Mouse (Mus musculus) limb, embryonic 14.5 days (tissue): ENCODE data around the gene Olfr633. TPM values are rescaled to one million over a fixed set of nuclear protein-coding genes. Genes with fewer than 3 reads are reported as not detected.

Source experiments
- ATAC-seq: fragments of 200-750 bp; cut with Nextera tagmentation; 2 replicates; pipeline ENCODE4 v1.8.0; 2017; ENCODE audit warnings: low read depth, moderate number of reproducible peaks, moderate TSS enrichment; ENCODE audit not compliant: low FRiP score
- DNase-seq: peaks from one replicate; pipeline ENCODE4 v3.0.0-alpha.2; 2015; ENCODE audit warnings: low spot score
- H3K27ac ChIP-seq: fragments of 300-500 bp; sonication (generic); replicated peaks from 2 replicates; pipeline ENCODE4 v1.5.1; 2014; ENCODE audit warnings: low read depth, mild to moderate bottlenecking, low read length, moderate library complexity, mixed read lengths
- H3K27me3 ChIP-seq: fragments of 300-500 bp; sonication (generic); 2 replicates; pipeline ENCODE4 v1.6.1; 2014; ENCODE audit warnings: low read length, mixed read lengths; ENCODE audit not compliant: control insufficient read depth, insufficient read depth
- H3K36me3 ChIP-seq: fragments of 300-500 bp; sonication (generic); 2 replicates; pipeline ENCODE4 v1.6.1; 2014; ENCODE audit warnings: mild to moderate bottlenecking, low read length, moderate library complexity, mixed read lengths; ENCODE audit not compliant: control insufficient read depth, insufficient read depth
- H3K4me1 ChIP-seq: fragments of 300-500 bp; sonication (generic); 2 replicates; pipeline ENCODE4 v1.6.1; 2014; ENCODE audit warnings: antibody characterized with exemption, low read length, mixed read lengths; ENCODE audit not compliant: control insufficient read depth, insufficient read depth
- H3K4me2 ChIP-seq: fragments of 300-500 bp; sonication (generic); replicated peaks from 2 replicates; pipeline ENCODE4 v1.6.1; 2014; ENCODE audit warnings: low read depth, mild to moderate bottlenecking, low read length, moderate library complexity; ENCODE audit not compliant: severe bottlenecking
- H3K4me3 ChIP-seq: fragments of 300-500 bp; sonication (generic); replicated peaks from 2 replicates; pipeline ENCODE4 v1.5.1; 2014; ENCODE audit warnings: low read length
- H3K9ac ChIP-seq: fragments of 300-500 bp; sonication (generic); 2 replicates; pipeline ENCODE4 v1.6.1; 2014; ENCODE audit warnings: mild to moderate bottlenecking, low read depth, low read length, moderate library complexity; ENCODE audit not compliant: severe bottlenecking
- H3K9me3 ChIP-seq: fragments of 300-500 bp; sonication (generic); 2 replicates; pipeline ENCODE4 v1.6.1; 2016; ENCODE audit warnings: low read length; ENCODE audit not compliant: control insufficient read depth
- POLR2A ChIP-seq: fragments of 200-500 bp; IDR thresholded peaks from 2 replicates; pipeline ENCODE4 v1.8.0; 2012; ENCODE audit warnings: inconsistent platforms, mild to moderate bottlenecking, moderate library complexity, borderline replicate concordance; ENCODE audit not compliant: insufficient read depth, insufficient read length; ENCODE audit errors: extremely low read depth
- WGBS: fragments of 180-500 bp; shearing (Covaris S2); extraction: QIAGEN DNeasy Blood & Tissue Kit; methylation state at CpG from one replicate; pipeline ENCODE4 v1.1.7; 2014; 5-methylcytosine and 5-hydroxymethylcytosine counted together
- polyA plus RNA-seq, 2 experiments: library from polyadenylated mRNA; depleted of rRNA in 1 of 2; stranded (reverse) in 1 of 2; unstranded in 1 of 2; fragments of >200 nt; fragmentation: Nextera tagmentation in 1 of 2; extraction: Ambion mirVana in 1 of 2; gene quantifications; 2 replicates each; pipeline versions ENCODE4 v1.2.1 to v1.2.3; 2012 to 2014

Olfr633 gene
- polyA plus RNA-seq (2012; rRNA removed) (not detected in 2 replicates), polyA plus RNA-seq (2014; fragmentation: Nextera tagmentation; extraction: Ambion mirVana) (not detected in 2 replicates)

GRCm38 (mm10) chr7:103944137-103944536, at the start of gene Olfr633:
Gene Olfr633, plus strand, starts transcription at chr7:103944437.
- ATAC-seq (no peak), DNase-seq (no peak)
- H3K4me3 ChIP-seq, result no peak within 1 kb of the TSS
- H3K27ac ChIP-seq, result no peak within 1 kb of the TSS
- H3K9me3 ChIP-seq, result no peaks in the 10 kb centered on the region
- TF ChIP-seq POLR2A, result no peak
- H3K4me1 ChIP-seq, result no peaks in the 10 kb centered on the region
- no peaks in the 10 kb centered on the region for H3K27me3 ChIP-seq
- H3K36me3 ChIP-seq, result no peaks in the 10 kb centered on the region
- H3K4me2 ChIP-seq, result no peak within 1 kb of the TSS
- no peak within 1 kb of the TSS for H3K9ac ChIP-seq

GRCm38 (mm10) chr7:103903187-103903586, 41.0 kb upstream of the Olfr633 start, which contains the start of gene Olfr65:
Gene Olfr65, plus strand, starts transcription at chr7:103903487.
- H3K4me3 ChIP-seq, result no peak within 1 kb of the TSS
- no peaks in the 10 kb centered on the region for H3K27me3 ChIP-seq
- DNase-seq (no peak), ATAC-seq (no peak)
- no peaks in the 10 kb centered on the region for H3K9me3 ChIP-seq
- H3K4me2 ChIP-seq, result no peak within 1 kb of the TSS
- 85% methylated on average over 2 of the region's 2 CpGs for WGBS
- H3K4me1 ChIP-seq, result no peaks in the 10 kb centered on the region
- no peak for TF ChIP-seq POLR2A
- no peaks in the 10 kb centered on the region for H3K36me3 ChIP-seq
- H3K27ac ChIP-seq, result no peak within 1 kb of the TSS
- H3K9ac ChIP-seq, result no peak within 1 kb of the TSS

- H3K9me3 ChIP-seq, result no peaks in the 10 kb centered on the region
- ATAC-seq (no peak), DNase-seq (peak; percentile 3)
- no peak overlapping the region for H3K4me2 ChIP-seq
- no peaks in the 10 kb centered on the region for H3K27me3 ChIP-seq
- no peak for TF ChIP-seq POLR2A
- H3K27ac ChIP-seq, result no peak overlapping the region
- H3K4me1 ChIP-seq, result no peaks in the 10 kb centered on the region
- WGBS, result 21% methylated on average over 3 of the region's 3 CpGs
- no peaks in the 10 kb centered on the region for H3K36me3 ChIP-seq
- no peak overlapping the region for H3K4me3 ChIP-seq
- H3K9ac ChIP-seq, result no peak overlapping the region
Observed at GRCm38 (mm10) chr7:103910047-103910446, 34.2 kb upstream of the Olfr633 start.

- no peak for ATAC-seq
Observed at GRCm38 (mm10) chr7:103912969-103913511, 31.2 kb upstream of the Olfr633 start.

GRCm38 (mm10) chr7:103915338-103915737, 28.9 kb upstream of the Olfr633 start:
- no peak for TF ChIP-seq POLR2A
- no peak overlapping the region for H3K4me3 ChIP-seq
- no peak overlapping the region for H3K9ac ChIP-seq
- H3K27ac ChIP-seq, result no peak overlapping the region
- ATAC-seq, result no peak
- no peaks in the 10 kb centered on the region for H3K9me3 ChIP-seq
- no peak for DNase-seq
- no peak overlapping the region for H3K4me2 ChIP-seq
- no peaks in the 10 kb centered on the region for H3K36me3 ChIP-seq
- no peaks in the 10 kb centered on the region for H3K27me3 ChIP-seq
- no peaks in the 10 kb centered on the region for H3K4me1 ChIP-seq

More at GRCm38 (mm10) chr7:103912969-103913511, 31.2 kb upstream of the Olfr633 start:
- no peak for TF ChIP-seq POLR2A
- Histone ChIP-seq H3K4me1 (no peaks in the 10 kb centered on the region), H3K4me2 (no peak overlapping the region), H3K27me3 (no peaks in the 10 kb centered on the region), H3K9ac (no peak overlapping the region), H3K36me3 (no peaks in the 10 kb centered on the region), H3K4me3 (no peak overlapping the region), H3K27ac (no peak overlapping the region), H3K9me3 (no peaks in the 10 kb centered on the region)
- DNase-seq, result peak; percentile 14
- WGBS, result 40% methylated on average over 8 of the region's 8 CpGs
